Mouse (Mus musculus) left cerebral cortex, adult 18-20 months (tissue): ENCODE measurements at regions not wholly inside any gene's neighbourhood (a gene's known extent, or its start where the extent isn't known, plus 50 kb on each side); places are given as distances from the start of the nearest gene placed in this dataset.
"Not testable (repeated sequence)": the region's sequence is repeated elsewhere in the genome, so short reads cannot be mapped to it uniquely, and the experiment has no call there.

ENCODE experiments used
- DNase-seq, 2 experiments: peaks; one replicate each; pipeline ENCODE4 v3.0.0; 2021 to 2022; ENCODE audit warnings: low spot score in 2 of 2, mixed read lengths in 1 of 2

DNA sequence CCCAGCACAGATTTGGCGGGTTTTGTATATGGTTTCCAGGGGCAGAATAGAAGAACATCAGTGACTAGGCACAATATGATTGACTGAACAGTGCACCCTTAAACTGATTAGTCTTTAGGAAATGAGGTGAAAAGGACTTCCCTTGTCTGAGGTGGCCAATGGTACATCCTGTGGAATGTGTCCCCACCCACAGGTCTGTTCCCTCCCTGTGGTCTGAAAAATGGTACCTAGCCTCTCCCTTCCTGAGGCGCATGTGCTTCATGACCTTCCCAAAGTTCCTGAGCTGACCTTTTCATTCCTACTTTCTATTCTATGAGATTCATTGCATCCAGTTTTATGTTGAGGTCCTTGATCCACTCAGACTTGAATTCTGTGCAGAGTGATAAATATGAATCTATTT is 76.0 kb downstream of the Zfp97 start:
- not testable (repeated sequence) for DNase-seq

DNA sequence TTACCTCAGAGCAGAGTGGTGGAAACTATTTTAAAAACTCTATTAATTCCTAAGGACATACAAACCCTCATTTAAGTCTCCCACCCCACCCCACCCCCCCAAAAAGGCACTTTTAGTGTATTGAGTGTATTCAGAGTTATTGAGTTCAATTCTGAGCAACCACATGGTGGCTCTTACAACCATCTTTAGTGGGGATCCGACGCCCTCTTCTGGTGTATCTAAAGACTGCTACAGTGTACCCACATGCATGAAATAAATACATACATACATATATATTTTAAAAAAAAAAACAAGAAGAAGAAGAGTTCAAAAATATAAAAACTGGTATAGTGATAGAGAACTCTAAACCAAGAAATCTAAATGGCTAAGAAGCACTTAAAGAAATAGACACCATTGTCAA is 107.9 kb downstream of the Zfp97 start:
- no peak for DNase-seq

DNA sequence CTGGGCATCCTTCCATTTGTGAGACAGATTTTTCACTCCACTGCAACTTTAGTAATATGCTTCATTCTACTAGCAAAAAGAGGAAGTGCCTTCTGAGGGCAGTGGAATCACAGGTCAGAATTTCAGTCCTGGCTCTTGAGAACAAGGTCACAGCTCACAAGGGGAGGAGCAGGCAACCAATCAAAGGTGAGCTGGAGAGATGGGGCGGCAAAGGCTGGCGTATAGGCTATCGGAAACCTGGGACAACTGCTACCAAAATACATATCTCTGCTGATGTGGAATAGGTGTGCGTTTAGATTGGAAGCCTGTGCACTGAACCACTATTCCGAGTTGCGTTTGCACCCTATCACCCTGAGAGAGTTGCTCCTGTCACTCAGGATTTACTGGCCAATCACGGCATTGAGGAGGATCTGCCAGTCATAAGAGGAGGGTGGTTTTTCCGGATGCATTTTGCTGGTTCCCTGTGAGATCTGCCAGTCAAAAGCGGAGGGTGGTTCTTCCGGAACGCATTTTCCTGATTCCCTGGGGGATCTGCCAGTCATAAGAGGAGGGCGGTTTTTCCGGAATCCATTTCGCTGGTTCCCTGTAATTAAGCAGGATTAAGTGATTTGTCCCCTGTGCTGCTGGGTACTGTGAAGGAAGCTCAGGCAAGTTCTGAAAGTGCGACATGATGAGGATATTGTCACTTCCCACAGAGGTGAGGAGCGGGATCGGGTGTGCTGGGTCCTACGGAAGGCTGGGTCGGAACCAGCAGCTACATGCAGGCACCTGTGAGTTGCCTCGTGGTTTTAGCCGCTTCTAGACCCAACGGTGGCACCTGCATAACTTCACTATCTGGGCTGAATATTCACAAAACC is 113.3 kb downstream of the Zfp97 start:
- peak; percentile 80 to 90 for DNase-seq

DNA sequence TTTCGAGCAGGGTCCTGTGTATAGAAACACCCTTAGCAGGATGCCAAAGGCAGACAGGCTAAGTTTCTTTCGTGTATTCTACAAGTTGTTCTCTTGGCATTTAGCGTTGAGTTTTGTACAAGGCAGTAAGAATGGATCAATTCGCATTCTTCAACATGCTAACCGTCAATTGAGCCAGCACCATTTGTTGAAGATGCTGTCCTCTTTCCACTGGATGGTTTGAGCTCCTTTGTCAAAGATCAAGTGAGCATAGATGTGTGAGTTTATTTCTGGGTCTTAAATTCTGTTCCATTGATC is 113.9 kb downstream of the Zfp97 start:
- DNase-seq = not testable (repeated sequence)
